24 mouse cellular contexts compared by ENCODE assay signal in genomic region chr16:56793778-56794177, GRCm38 (mm10). TPM values are rescaled to one million over a fixed set of nuclear protein-coding genes. Genes with fewer than 3 reads are reported as not detected.
DNase-seq lines count a peak whose midpoint lies in the region; ATAC-seq lines count a peak whose summit lies in the region.
"Had no signal": no experiment of that assay in that cellular context is flagged by ENCODE, and none has a peak within 500 bp of the region (broad histone marks: within the 10 kb centered on the region; RNA-seq: fewer than 3 reads in every experiment).

No protein-coding gene starts in this region.

- no peak overlapping the region for H3K4me2 ChIP-seq in embryonic facial prominence, embryonic 14.5 days (ENCODE audit: low read depth, low read length)
- no peak overlapping the region for H3K4me2 ChIP-seq in kidney, embryonic 14.5 days (replicated peaks; ENCODE audit: low read depth, low read length)
- H3K4me2 ChIP-seq: embryonic facial prominence, embryonic 12.5 days; heart, embryonic 12.5 days; hindbrain, embryonic 14.5 days; limb, embryonic 13.5 days; neural tube, embryonic 15.5 days had no signal

- ATAC-seq in embryonic facial prominence, embryonic 14.5 days (ENCODE audit: low read depth), result no peak
- no peak for ATAC-seq in kidney, embryonic 14.5 days (ENCODE audit: low FRiP score, low TSS enrichment)
- ATAC-seq in hematopoietic stem cell, adult 5-6 weeks (replicated peaks in 1 of 2; ENCODE audit: insufficient read depth in 1 of 2, low FRiP score in 2 of 2, low TSS enrichment in 1 of 2, low read depth in 1 of 2, poor library complexity in 2 of 2, severe bottlenecking in 2 of 2), result peak; percentile 82 to 86
- peak; percentile 78 for ATAC-seq in megakaryocyte-erythroid progenitor cell, adult 5-6 weeks (replicated peaks; ENCODE audit: low FRiP score, low TSS enrichment, poor library complexity, severe bottlenecking)
- ATAC-seq: midbrain, embryonic 16.5 days had no signal

- H3K27ac ChIP-seq in embryonic facial prominence, embryonic 14.5 days (replicated peaks; ENCODE audit: low read depth, low read length), result no peak overlapping the region
- H3K27ac ChIP-seq in embryonic facial prominence, embryonic 10.5 days (replicated peaks), result no peak overlapping the region
- H3K27ac ChIP-seq in kidney, embryonic 14.5 days (ENCODE audit: low read depth, low read length), result no peak overlapping the region
- H3K27ac ChIP-seq: embryonic facial prominence, embryonic 12.5 days; hindbrain, embryonic 14.5 days; limb, embryonic 13.5 days; liver, embryonic 14.5 days; neural tube, embryonic 15.5 days had no signal

- no peaks in the 10 kb centered on the region for H3K36me3 ChIP-seq in embryonic facial prominence, embryonic 14.5 days (ENCODE audit: control insufficient read depth, insufficient read depth, low read length)
- no peaks in the 10 kb centered on the region for H3K36me3 ChIP-seq in embryonic facial prominence, embryonic 10.5 days (replicated peaks)
- H3K36me3 ChIP-seq in kidney, embryonic 14.5 days (ENCODE audit: control insufficient read depth, insufficient read depth, low read length), result no peaks in the 10 kb centered on the region
- H3K36me3 ChIP-seq: embryonic facial prominence, embryonic 12.5 days; heart, embryonic 12.5 days; limb, embryonic 13.5 days; neural tube, embryonic 15.5 days had no signal

- H3K9ac ChIP-seq in embryonic facial prominence, embryonic 14.5 days (ENCODE audit: low read depth, low read length), result no peak overlapping the region
- no peak overlapping the region for H3K9ac ChIP-seq in kidney, embryonic 14.5 days (ENCODE audit: low read depth, low read length)
- H3K9ac ChIP-seq: embryonic facial prominence, embryonic 12.5 days; heart, embryonic 12.5 days; hindbrain, embryonic 14.5 days; limb, embryonic 13.5 days; liver, embryonic 14.5 days; neural tube, embryonic 15.5 days had no signal

- no peaks in the 10 kb centered on the region for H3K4me1 ChIP-seq in embryonic facial prominence, embryonic 14.5 days (ENCODE audit: control insufficient read depth, insufficient read depth, low read length)
- no peaks in the 10 kb centered on the region for H3K4me1 ChIP-seq in embryonic facial prominence, embryonic 10.5 days
- H3K4me1 ChIP-seq in kidney, embryonic 14.5 days (ENCODE audit: control insufficient read depth, insufficient read depth, low read length), result no peaks in the 10 kb centered on the region
- H3K4me1 ChIP-seq: embryonic facial prominence, embryonic 12.5 days; heart, embryonic 12.5 days; limb, embryonic 13.5 days; neural tube, embryonic 15.5 days had no signal

- WGBS in embryonic facial prominence, embryonic 14.5 days, result 69% methylated on average over 1 of the region's 1 CpGs
- 86% methylated on average over 1 of the region's 1 CpGs for WGBS in embryonic facial prominence, embryonic 10.5 days
- 100% methylated on average over 1 of the region's 1 CpGs for WGBS in kidney, embryonic 14.5 days

- H3K9me3 ChIP-seq in embryonic facial prominence, embryonic 14.5 days (ENCODE audit: control insufficient read depth, low read length), result no peaks in the 10 kb centered on the region
- no peaks in the 10 kb centered on the region for H3K9me3 ChIP-seq in embryonic facial prominence, embryonic 10.5 days
- no peaks in the 10 kb centered on the region for H3K9me3 ChIP-seq in kidney, embryonic 14.5 days (ENCODE audit: control insufficient read depth, low read length)
- H3K9me3 ChIP-seq: embryonic facial prominence, embryonic 12.5 days; heart, embryonic 12.5 days; limb, embryonic 13.5 days; neural tube, embryonic 15.5 days had no signal

- no peaks in the 10 kb centered on the region for H3K27me3 ChIP-seq in embryonic facial prominence, embryonic 14.5 days (replicated peaks; ENCODE audit: control insufficient read depth, insufficient read depth, low read length)
- H3K27me3 ChIP-seq in embryonic facial prominence, embryonic 10.5 days (replicated peaks; ENCODE audit: low read depth, poor library complexity, severe bottlenecking), result no peaks in the 10 kb centered on the region
- no peaks in the 10 kb centered on the region for H3K27me3 ChIP-seq in kidney, embryonic 14.5 days (ENCODE audit: control insufficient read depth, insufficient read depth, low read length)
- H3K27me3 ChIP-seq: embryonic facial prominence, embryonic 12.5 days; heart, embryonic 12.5 days; limb, embryonic 13.5 days; neural tube, embryonic 15.5 days had no signal

- no peak overlapping the region for H3K4me3 ChIP-seq in embryonic facial prominence, embryonic 14.5 days (ENCODE audit: low read depth, low read length)
- H3K4me3 ChIP-seq in embryonic facial prominence, embryonic 10.5 days, result no peak overlapping the region
- no peak overlapping the region for H3K4me3 ChIP-seq in kidney, embryonic 14.5 days (ENCODE audit: low read length)
- H3K4me3 ChIP-seq: embryonic facial prominence, embryonic 12.5 days; heart, embryonic 12.5 days; limb, embryonic 13.5 days; neural tube, embryonic 15.5 days had no signal

- DNase-seq in embryonic facial prominence, embryonic 14.5 days (ENCODE audit: low spot score), result peak; percentile 13
- no peak for DNase-seq in embryonic facial prominence, embryonic 10.5 days (ENCODE audit: low spot score)
- peak; percentile 34 to 58 for DNase-seq in kidney, postnatal 25 days
- no peak for DNase-seq in layer of hippocampus, adult 9-10 months (ENCODE audit: low spot score)
- no peak for DNase-seq in layer of hippocampus, postnatal 10 days (ENCODE audit: low spot score in 2 of 2)
- DNase-seq: adrenal gland, postnatal 36 days; cerebellum, adult 18-20 months; heart, postnatal 14 days; right cerebral cortex, postnatal 25 days had no signal

RNA-seq across cellular contexts. Expression of gene Adgrg7, which starts 1.9 kb away (rescaled TPM):
- polyA plus RNA-seq in embryonic facial prominence, embryonic 14.5 days (2014; fragmentation: Nextera tagmentation; extraction: Ambion mirVana), result not detected in 2 replicates
- polyA plus RNA-seq in embryonic facial prominence, embryonic 10.5 days (2016; fragmentation: Nextera tagmentation; extraction: Ambion mirVana), result not detected in 2 replicates
- not detected in 2 replicates for polyA plus RNA-seq in kidney, embryonic 14.5 days (2014; fragmentation: Nextera tagmentation; extraction: Ambion mirVana)
- total RNA-seq in hematopoietic stem cell, adult 5-6 weeks (2017), result 36.5 and 41.2 TPM in 2 replicates
- total RNA-seq in megakaryocyte-erythroid progenitor cell, adult 5-6 weeks (2014; fragmentation: Nextera tagmentation), result 7.8 and 11.7 TPM in 2 replicates
- 27.6 and 32.6 TPM in 2 replicates for total RNA-seq in megakaryocyte-erythroid progenitor cell, adult 5-6 weeks (2017)
- total RNA-seq in layer of hippocampus, postnatal 10 days (2021), result not detected
- total RNA-seq: ES-E14; gastrocnemius, adult 8-10 months; layer of hippocampus, postnatal 14 days had no signal
- polyA plus RNA-seq: cortical plate, adult 2 months; embryonic facial prominence, embryonic 12.5 days; heart, embryonic 12.5 days; hindbrain, embryonic 14.5 days; limb, embryonic 13.5 days; lung, embryonic 16.5 days; midbrain, embryonic 16.5 days; neural tube, embryonic 15.5 days had no signal

Comparison
In these comparisons a context has a peak if more than half of its experiments do, and no peak if none do; other contexts are left out.
1. DNase-seq: peak in embryonic facial prominence, embryonic 14.5 days (single experiment) and kidney, postnatal 25 days (2 of 2); none in embryonic facial prominence, embryonic 10.5 days (single experiment), layer of hippocampus, adult 9-10 months (single experiment) and layer of hippocampus, postnatal 10 days (0 of 2).
2. ATAC-seq: peak in hematopoietic stem cell, adult 5-6 weeks (2 of 2) and megakaryocyte-erythroid progenitor cell, adult 5-6 weeks (single experiment); none in embryonic facial prominence, embryonic 14.5 days (single experiment) and kidney, embryonic 14.5 days (single experiment).
3. RNA of gene Adgrg7, which starts 1.9 kb away (total RNA-seq): 36.5 to 41.2 TPM in hematopoietic stem cell, adult 5-6 weeks and 7.8 to 32.6 TPM in megakaryocyte-erythroid progenitor cell, adult 5-6 weeks; not detected in layer of hippocampus, postnatal 10 days; every median in the first group is over 4 times any median in the second.